Mouse (Mus musculus) C2C12 (cell line): ENCODE results near the gene Gpr25.

ENCODE experiments used
- CEBPB ChIP-seq: IDR thresholded peaks from one replicate; pipeline ENCODE4 v1.6.1; 2011; ENCODE audit warnings: low read depth, mild to moderate bottlenecking, control low read depth, moderate library complexity
- CTCF ChIP-seq: IDR thresholded peaks from one replicate; pipeline ENCODE4 v1.5.1; 2011; ENCODE audit not compliant: control insufficient read depth, insufficient read depth, insufficient read length
- MAX ChIP-seq: IDR thresholded peaks from one replicate; pipeline ENCODE4 v1.6.1; 2011; ENCODE audit warnings: mild to moderate bottlenecking, control low read depth
- USF1 ChIP-seq: IDR thresholded peaks from one replicate; pipeline ENCODE4 v1.6.1; 2011; ENCODE audit warnings: low read depth, mild to moderate bottlenecking, control low read depth, moderate library complexity

DNA sequence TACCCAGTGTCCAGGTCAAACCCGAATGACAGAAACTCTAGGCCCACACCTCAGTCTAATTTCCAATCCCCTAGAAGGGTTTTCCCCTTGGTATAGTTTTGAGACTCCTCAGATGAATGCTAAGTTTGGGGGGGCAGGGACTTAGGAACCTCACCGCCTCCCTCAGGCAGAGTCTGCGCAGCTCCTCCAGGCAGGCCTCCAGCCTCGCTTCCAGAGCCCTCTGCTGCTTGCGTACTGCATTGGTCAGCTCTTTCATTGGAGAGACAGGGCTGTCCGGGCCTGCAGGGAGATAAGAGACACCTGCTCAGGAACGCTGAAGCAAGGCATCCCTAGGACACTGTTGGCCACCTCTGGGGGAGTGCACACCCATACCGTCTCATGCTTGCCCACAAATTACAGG is 34.0 kb downstream of the Gpr25 start:
- TF ChIP-seq CEBPB (no peak), CTCF (no peak), MAX (no peak), USF1 (no peak)
